Mouse (Mus musculus) forelimb bud, embryonic 11.5 days (tissue): ENCODE measurements around the gene Xpa.

Experiments
- DNase-seq: peaks from one replicate; pipeline ENCODE4 v3.0.0-alpha.2; 2012; ENCODE audit warnings: low read depth, low spot score

Gene Xpa

GRCm38 (mm10) chr4:46146881-46147280, 49.2 kb downstream of the Xpa start:
- no peak for DNase-seq

DNA sequence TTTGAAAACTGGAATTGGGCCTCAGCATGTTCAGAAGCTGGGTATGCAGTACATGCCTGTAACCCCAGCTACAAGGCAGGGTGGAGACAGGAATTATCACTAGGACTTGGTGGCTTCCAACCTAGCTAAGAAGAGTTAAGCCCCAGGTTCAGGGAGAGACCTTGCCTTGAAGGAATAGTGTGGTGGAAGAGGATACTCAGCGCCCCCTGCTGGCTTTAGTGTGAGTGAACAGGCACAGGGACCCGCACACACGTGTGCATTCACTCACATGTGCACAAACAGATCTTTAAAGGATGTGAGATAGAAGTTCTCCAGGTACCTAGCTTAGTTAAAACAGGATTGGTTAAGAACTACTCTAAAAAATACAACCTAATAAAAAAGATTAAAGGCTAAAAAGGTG, 51.8 kb downstream of the Xpa start:
- DNase-seq, result peak; percentile 9

GRCm38 (mm10) chr4:46138287-46139222, 57.6 kb downstream of the Xpa start, which contains the start of the genes Ncbp1 and Tstd2:
Gene Ncbp1, plus strand, starts transcription at chr4:46138613.
Gene Tstd2, minus strand, starts transcription at chr4:46138694.
- DNase-seq, result peak; percentile 89

DNA sequence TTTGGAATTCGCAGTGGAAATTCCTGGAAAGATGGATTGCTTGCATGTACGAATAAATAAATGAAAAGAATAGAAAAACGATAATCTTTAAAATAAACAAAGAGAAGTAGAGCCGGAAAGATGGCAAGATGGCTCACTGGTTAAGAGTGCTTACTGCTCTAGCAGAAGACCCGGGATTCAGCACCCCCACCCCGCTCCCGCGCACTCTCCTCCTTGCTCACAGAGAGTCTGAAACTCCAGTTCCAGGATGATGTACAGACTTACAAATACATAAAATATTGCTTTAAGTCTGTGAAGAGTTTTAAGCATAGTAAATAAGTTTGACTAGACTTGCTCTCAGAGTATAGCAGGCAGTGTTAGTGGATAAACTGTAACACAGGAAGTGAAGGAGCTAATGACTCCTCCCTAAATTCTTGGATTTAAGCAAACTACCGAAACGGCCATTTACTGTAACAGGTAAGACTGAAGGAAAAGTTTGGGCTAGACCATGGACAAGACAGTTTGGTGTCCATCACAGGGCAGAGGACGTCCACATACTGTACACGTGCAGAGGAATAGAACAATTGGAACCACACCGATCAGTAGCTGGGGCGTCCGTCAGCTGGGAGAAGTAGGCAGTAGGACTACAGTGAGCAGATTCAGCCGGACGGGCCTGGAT, 58.4 kb downstream of the Xpa start:
- no peak for DNase-seq

- DNase-seq, result no peak
Observed at GRCm38 (mm10) chr4:46131791-46132190, 64.3 kb downstream of the Xpa start.

- peak; percentile 53 for DNase-seq
Observed at GRCm38 (mm10) chr4:46130221-46130620, 65.9 kb downstream of the Xpa start.

DNA sequence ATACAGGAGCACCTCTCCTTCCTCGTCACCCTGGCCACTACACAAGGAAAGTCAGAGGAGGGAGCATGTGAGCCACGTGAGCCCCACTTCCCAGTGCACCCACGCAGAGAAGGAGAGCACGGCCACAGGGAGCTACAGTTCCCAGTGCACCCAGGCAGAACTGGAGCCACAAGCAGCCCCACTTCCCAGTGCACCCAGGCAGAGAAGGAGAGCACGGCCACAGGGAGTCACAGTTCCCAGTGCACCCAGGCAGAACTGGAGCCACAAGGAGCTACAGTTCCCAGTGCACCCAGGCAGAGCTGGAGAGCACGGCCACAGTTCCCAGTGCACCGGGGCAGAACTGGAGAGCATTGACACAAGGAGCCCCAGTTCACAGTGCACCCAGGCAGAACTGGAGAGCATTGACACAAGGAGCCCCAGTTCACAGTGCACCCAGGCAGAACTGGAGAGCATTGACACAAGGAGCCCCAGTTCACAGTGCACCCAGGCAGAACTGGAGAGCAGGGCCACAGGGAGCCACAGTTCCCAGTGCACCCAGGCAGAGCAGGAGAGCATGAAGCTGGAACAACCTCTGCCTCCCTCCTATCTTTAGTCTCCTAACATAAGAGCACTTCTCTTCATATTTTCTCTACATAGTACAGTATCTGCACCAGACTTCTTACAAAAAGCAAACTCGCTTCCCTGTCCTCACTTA, 66.7 kb downstream of the Xpa start:
- DNase-seq, result no peak

- DNase-seq, result peak; percentile 67
Observed at GRCm38 (mm10) chr4:46126541-46126940, 69.6 kb downstream of the Xpa start.

DNA sequence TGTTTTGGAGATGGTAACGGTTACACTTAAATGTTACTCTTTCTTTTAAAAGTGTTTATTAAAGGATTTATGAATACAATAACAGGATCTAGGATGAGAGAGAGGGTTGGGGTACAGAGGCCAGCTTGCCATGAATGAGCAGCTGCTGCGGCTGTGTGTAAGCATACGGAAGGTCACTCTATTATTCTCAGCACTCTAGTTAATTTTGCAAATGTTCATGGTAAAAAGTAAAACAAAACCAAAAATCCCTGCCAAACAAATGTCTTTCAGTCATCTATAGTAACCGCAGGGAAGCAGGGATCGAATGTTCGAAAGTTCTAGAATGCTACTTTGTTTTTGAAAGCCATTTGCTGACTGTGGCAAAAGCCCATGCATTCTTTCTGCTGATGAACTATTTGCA, 72.8 kb downstream of the Xpa start:
- no peak for DNase-seq

GRCm38 (mm10) chr4:46120767-46121166, 75.3 kb downstream of the Xpa start:
- DNase-seq, result no peak

DNA sequence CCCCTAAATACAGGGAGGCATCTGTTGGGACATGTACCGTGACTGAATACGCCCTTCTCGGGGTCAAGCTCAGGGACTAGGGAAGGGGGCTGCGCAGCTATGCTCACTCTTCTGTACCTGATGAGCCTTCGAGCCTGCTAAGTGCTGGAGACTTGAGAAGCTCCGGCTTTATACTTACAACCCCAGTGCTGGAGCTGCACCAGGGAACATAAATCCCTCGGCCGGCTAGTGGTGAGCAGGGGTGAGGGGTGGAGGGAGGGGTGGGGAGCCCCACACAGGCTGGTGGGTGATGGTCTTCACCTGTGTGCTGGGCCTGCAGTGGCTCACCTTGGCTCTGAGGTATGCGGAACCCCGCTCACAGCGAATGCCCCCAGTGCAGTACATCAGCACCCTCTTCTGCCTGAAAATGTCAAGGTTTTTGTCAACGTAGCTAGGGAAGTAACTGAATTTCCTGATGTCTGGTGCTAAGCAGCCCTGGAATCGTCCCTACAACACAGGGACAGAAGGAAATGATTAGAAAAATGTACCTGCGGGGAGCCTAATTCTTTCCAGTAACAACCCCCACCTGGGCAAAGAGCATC, 76.5 kb downstream of the Xpa start:
- DNase-seq, result no peak

DNA sequence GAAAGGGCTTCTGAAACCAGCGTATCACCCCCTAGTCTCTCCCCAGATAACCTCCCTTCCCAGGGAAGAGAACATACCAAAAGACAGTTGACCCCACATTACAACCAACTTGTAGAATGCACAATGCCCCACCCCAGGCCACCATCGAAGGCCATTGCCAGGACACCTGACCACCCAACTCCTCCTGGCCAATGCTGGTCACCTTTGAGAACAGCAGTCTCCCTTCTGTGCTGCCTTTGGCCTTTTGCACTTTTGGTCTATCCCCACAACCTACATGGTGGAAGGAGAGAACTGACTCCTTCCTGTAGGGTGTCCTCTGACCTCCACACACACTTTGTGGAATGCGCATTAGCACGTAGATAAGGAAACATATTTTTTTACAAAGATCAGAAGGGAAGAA, 78.6 kb downstream of the Xpa start:
- no peak for DNase-seq

- DNase-seq, result no peak
Observed at GRCm38 (mm10) chr4:46116544-46117175, 79.5 kb downstream of the Xpa start.

DNA sequence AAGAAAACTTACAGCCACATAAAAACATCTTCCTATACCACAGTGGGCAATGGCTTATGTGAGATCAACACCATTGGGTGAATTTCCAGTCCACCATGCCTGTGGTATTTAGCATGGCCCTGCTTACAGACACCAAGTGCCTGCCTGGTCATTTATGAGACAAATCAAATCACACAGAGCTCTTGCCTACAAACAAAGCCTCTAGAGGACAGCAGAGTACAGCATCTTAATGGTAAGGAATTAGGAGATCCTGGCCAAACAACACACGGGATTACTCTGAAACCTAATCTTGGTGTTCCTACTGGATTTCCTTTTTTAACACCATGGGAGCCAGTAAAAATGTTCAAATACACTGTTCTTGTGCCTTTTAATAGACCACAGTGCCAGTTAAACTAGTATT, 80.8 kb downstream of the Xpa start:
- no peak for DNase-seq

- no peak for DNase-seq
Observed at GRCm38 (mm10) chr4:46111361-46111760, 84.8 kb downstream of the Xpa start.

DNA sequence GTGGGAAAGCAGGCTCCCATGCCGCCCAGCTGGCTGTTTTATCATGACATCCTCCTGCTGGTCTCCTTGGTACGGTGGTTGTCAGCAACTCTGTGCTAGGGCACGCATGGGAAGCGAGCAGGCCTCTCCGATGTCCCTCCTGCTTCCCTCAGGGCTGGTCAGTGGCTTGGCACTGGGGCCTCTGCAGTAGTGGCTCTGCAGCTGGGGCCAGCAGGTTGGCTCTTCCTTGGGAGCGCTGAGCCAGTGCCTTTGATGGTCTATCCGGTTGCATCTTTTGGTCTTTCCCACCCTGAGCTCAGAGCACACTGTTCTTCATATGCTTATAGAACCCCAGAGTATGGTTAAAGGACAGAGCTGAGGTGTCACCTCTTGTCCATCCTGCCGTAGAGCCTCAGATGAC, 86.0 kb downstream of the Xpa start:
- no peak for DNase-seq
